Mouse (Mus musculus) MEL (cell line): ENCODE measurements around the gene Lrrc72. TPM values are rescaled to one million over a fixed set of nuclear protein-coding genes. Genes with fewer than 3 reads are reported as not detected.

ENCODE experiments used
- DNase-seq: peaks from one replicate; pipeline ENCODE4 v3.0.0; 2011; ENCODE audit warnings: low read depth, low spot score
- H3K27ac ChIP-seq: 2 replicates; pipeline ENCODE4 v1.5.1; 2012; ENCODE audit warnings: low read depth, mild to moderate bottlenecking, control low read depth, low read length, moderate library complexity; ENCODE audit not compliant: control insufficient read depth
- H3K27me3 ChIP-seq, 2 experiments: fragments of 150-350 bp in 1 of 2; sonication (generic) in 1 of 2; 2 replicates each; pipeline ENCODE4 v1.6.1; 2012; ENCODE audit warnings: low read length in 2 of 2, mild to moderate bottlenecking in 2 of 2, improper control_type of control experiment in 1 of 2, moderate library complexity in 1 of 2; ENCODE audit not compliant: insufficient read depth in 2 of 2, control insufficient read depth in 1 of 2
- H3K36me3 ChIP-seq, 2 experiments: 2 replicates each; pipeline ENCODE4 v1.6.1; 2012 to 2014; ENCODE audit warnings: low read length in 2 of 2, improper control_type of control experiment in 1 of 2, inconsistent platforms in 1 of 2, mild to moderate bottlenecking in 1 of 2; ENCODE audit not compliant: insufficient read depth in 2 of 2, control insufficient read depth in 1 of 2
- H3K4me1 ChIP-seq, 2 experiments: fragments of 150-350 bp in 1 of 2; sonication (generic) in 1 of 2; 2 replicates each; pipeline ENCODE4 v1.6.1; 2012; ENCODE audit warnings: low read length in 2 of 2, improper control_type of control experiment in 1 of 2, mild to moderate bottlenecking in 1 of 2; ENCODE audit not compliant: insufficient read depth in 2 of 2, control insufficient read depth in 1 of 2
- H3K4me3 ChIP-seq, 2 experiments: fragments of 150-350 bp in 1 of 2; sonication (generic) in 1 of 2; 2 replicates each; pipeline ENCODE4 v1.5.1; 2012; ENCODE audit warnings: low read depth in 2 of 2, low read length in 2 of 2, mild to moderate bottlenecking in 2 of 2, moderate library complexity in 2 of 2, control low read depth in 1 of 2, improper control_type of control experiment in 1 of 2; ENCODE audit not compliant: control insufficient read depth in 1 of 2, insufficient read depth in 1 of 2
- H3K79me2 ChIP-seq: 2 replicates; pipeline ENCODE4 v1.6.1; 2012; ENCODE audit warnings: mild to moderate bottlenecking, low read length, moderate library complexity; ENCODE audit not compliant: control insufficient read depth, poor library complexity, insufficient read depth
- H3K9ac ChIP-seq: 2 replicates; pipeline ENCODE4 v1.6.1; 2012; ENCODE audit warnings: low read depth, mild to moderate bottlenecking, control low read depth, low read length, moderate library complexity; ENCODE audit not compliant: control insufficient read depth, poor library complexity, severe bottlenecking
- H3K9me3 ChIP-seq: fragments of 150-350 bp; sonication (generic); replicated peaks from 2 replicates; pipeline ENCODE4 v1.6.1; 2012; ENCODE audit warnings: mild to moderate bottlenecking, low read length, improper control_type of control experiment, moderate library complexity; ENCODE audit not compliant: insufficient read depth
- CHD1 ChIP-seq: IDR thresholded peaks from 2 replicates; pipeline ENCODE4 v1.6.1; 2012; ENCODE audit warnings: low read depth, mild to moderate bottlenecking, inconsistent platforms, low read length, improper control_type of control experiment
- CHD2 ChIP-seq: IDR thresholded peaks from 2 replicates; pipeline ENCODE4 v1.6.1; 2011; ENCODE audit warnings: low read length, improper control_type of control experiment
- ELF1 ChIP-seq: IDR thresholded peaks from 2 replicates; pipeline ENCODE4 v1.6.1; 2014; ENCODE audit warnings: low read depth, mild to moderate bottlenecking, inconsistent platforms, low read length, improper control_type of control experiment, moderate library complexity
- GABPA ChIP-seq: IDR thresholded peaks from 2 replicates; pipeline ENCODE4 v1.6.1; 2012; ENCODE audit warnings: low read depth, mild to moderate bottlenecking, inconsistent platforms, low read length, improper control_type of control experiment, moderate library complexity
- HCFC1 ChIP-seq: IDR thresholded peaks from 2 replicates; pipeline ENCODE4 v1.6.1; 2012; ENCODE audit warnings: low read depth, mild to moderate bottlenecking, inconsistent platforms, low read length, improper control_type of control experiment, moderate library complexity
- JUND ChIP-seq: IDR thresholded peaks from 2 replicates; pipeline ENCODE4 v1.6.1; 2011; ENCODE audit warnings: low read depth, mild to moderate bottlenecking, improper control_type of control experiment, low read length
- KAT2A ChIP-seq: conservative IDR thresholded peaks from 2 replicates; pipeline ENCODE4 v1.6.1; 2012; ENCODE audit warnings: low read depth, low read length, improper control_type of control experiment, inconsistent platforms
- MAX ChIP-seq: IDR thresholded peaks from 2 replicates; pipeline ENCODE4 v1.6.1; 2011; ENCODE audit warnings: low read length, improper control_type of control experiment
- MEF2A ChIP-seq: IDR thresholded peaks from 2 replicates; pipeline ENCODE4 v1.6.1; 2014; ENCODE audit warnings: low read depth, mild to moderate bottlenecking, inconsistent platforms, low read length, improper control_type of control experiment; ENCODE audit not compliant: poor library complexity, insufficient replicate concordance, severe bottlenecking; ENCODE audit errors: extremely low read depth
- MYB ChIP-seq: IDR thresholded peaks from 2 replicates; pipeline ENCODE4 v1.6.1; 2011; ENCODE audit warnings: mild to moderate bottlenecking, low read depth, low read length, improper control_type of control experiment
- MYC ChIP-seq: IDR thresholded peaks from 2 replicates; pipeline ENCODE4 v1.6.1; 2011; ENCODE audit warnings: low read depth, mild to moderate bottlenecking, low read length, improper control_type of control experiment, moderate library complexity
- POLR2AphosphoS2 ChIP-seq: IDR thresholded peaks from 2 replicates; pipeline ENCODE4 v1.6.1; 2011; ENCODE audit warnings: low read length, improper control_type of control experiment
- POLR2AphosphoS5 ChIP-seq: IDR thresholded peaks from 2 replicates; pipeline ENCODE4 v1.6.1; 2012; ENCODE audit warnings: low read depth, borderline replicate concordance, mild to moderate bottlenecking, inconsistent platforms, low read length, moderate library complexity, mixed read lengths
- RCOR1 ChIP-seq: IDR thresholded peaks from 2 replicates; pipeline ENCODE4 v1.6.1; 2012; ENCODE audit warnings: low read depth, mild to moderate bottlenecking, inconsistent platforms, low read length, improper control_type of control experiment
- SIN3A ChIP-seq: IDR thresholded peaks from 2 replicates; pipeline ENCODE4 v1.6.1; 2012; ENCODE audit warnings: low read length, improper control_type of control experiment, inconsistent platforms
- TBP ChIP-seq: IDR thresholded peaks from 2 replicates; pipeline ENCODE4 v1.8.0; 2011; ENCODE audit warnings: low read depth, low read length, improper control_type of control experiment
- TCF12 ChIP-seq: IDR thresholded peaks from 2 replicates; pipeline ENCODE4 v1.6.1; 2014; ENCODE audit warnings: low read depth, mild to moderate bottlenecking, inconsistent platforms, low read length, improper control_type of control experiment, moderate library complexity
- UBTF ChIP-seq: IDR thresholded peaks from 2 replicates; pipeline ENCODE4 v1.6.1; 2012; ENCODE audit warnings: low read depth, mild to moderate bottlenecking, inconsistent platforms, low read length, improper control_type of control experiment, moderate library complexity, borderline replicate concordance; ENCODE audit not compliant: insufficient read depth
- USF1 ChIP-seq: IDR thresholded peaks from 2 replicates; pipeline ENCODE4 v1.6.1; 2014; ENCODE audit warnings: low read depth, mild to moderate bottlenecking, inconsistent platforms, low read length, improper control_type of control experiment, moderate library complexity
- USF2 ChIP-seq, 2 experiments: IDR thresholded peaks; 2 replicates each; pipeline ENCODE4 v1.6.1; 2011 to 2012; ENCODE audit warnings: improper control_type of control experiment in 2 of 2, low read length in 2 of 2, borderline replicate concordance in 1 of 2, inconsistent platforms in 1 of 2, low read depth in 1 of 2, mild to moderate bottlenecking in 1 of 2; ENCODE audit not compliant: insufficient read depth in 1 of 2
- ZC3H11A ChIP-seq: IDR thresholded peaks from 2 replicates; pipeline ENCODE4 v1.6.1; 2012; ENCODE audit warnings: low read depth, mild to moderate bottlenecking, inconsistent platforms, low read length, improper control_type of control experiment
- ZMIZ1 ChIP-seq: IDR thresholded peaks from 2 replicates; pipeline ENCODE4 v1.6.1; 2012; ENCODE audit warnings: low read depth, mild to moderate bottlenecking, inconsistent platforms, low read length, improper control_type of control experiment, moderate library complexity
- polyA plus RNA-seq, 2 experiments: library from polyadenylated mRNA; stranded (reverse) in 1 of 2; unstranded in 1 of 2; fragments of >175 nt in 1 of 2; fragments of >200 nt in 1 of 2; gene quantifications; 2 replicates each; pipeline versions ENCODE4 v1.2.1 to v1.2.4; 2012; ENCODE audit warnings: low replicate concordance in 2 of 2, low read depth in 1 of 2; ENCODE audit not compliant: insufficient read length in 2 of 2, insufficient read depth in 1 of 2, missing spikeins in 1 of 2
- total RNA-seq: library from RNA; depleted of rRNA; stranded (reverse); fragments of 300-350 nt; gene quantifications from 2 replicates; pipeline ENCODE4 v1.2.3, GENCODE M21; 2012

The Lrrc72 gene
- total and polyA plus RNA-seq, 3 experiments, result not detected

- no peak overlapping the region for H3K27ac ChIP-seq
- H3K9me3 ChIP-seq, result no peaks in the 10 kb centered on the region
- no peaks in the 10 kb centered on the region; a peak in 2 of 4 replicates for H3K27me3 ChIP-seq
- H3K4me1 ChIP-seq, result no peaks in the 10 kb centered on the region
- no peaks in the 10 kb centered on the region for H3K36me3 ChIP-seq
- TF ChIP-seq ELF1 (no peak), USF1 (no peak), SIN3A (no peak), CHD1 (no peak), MEF2A (no peak), CHD2 (no peak), TCF12 (no peak), POLR2AphosphoS2 (no peak), TBP (no peak), POLR2AphosphoS5 (no peak)
- no peaks in the 10 kb centered on the region for H3K79me2 ChIP-seq
- DNase-seq, result no peak
- no peak overlapping the region for H3K9ac ChIP-seq
- H3K4me3 ChIP-seq, result no peak overlapping the region
Measured at GRCm38 (mm10) chr12:36291346-36291745, 38.1 kb upstream of the Lrrc72 start.

GRCm38 (mm10) chr12:36290465-36290864, 37.3 kb upstream of the Lrrc72 start:
- Histone ChIP-seq H3K36me3 (no peaks in the 10 kb centered on the region), H3K27me3 (no peaks in the 10 kb centered on the region; a peak in 2 of 4 replicates), H3K9ac (no peak overlapping the region), H3K4me3 (no peak overlapping the region), H3K27ac (no peak overlapping the region), H3K79me2 (no peaks in the 10 kb centered on the region), H3K4me1 (no peaks in the 10 kb centered on the region), H3K9me3 (no peaks in the 10 kb centered on the region)
- DNase-seq, result no peak
- TF ChIP-seq POLR2AphosphoS5 (no peak), CHD1 (no peak), HCFC1 (no peak), MAX (no peak), CHD2 (no peak), TBP (no peak)

- Histone ChIP-seq H3K36me3 (no peaks in the 10 kb centered on the region), H3K79me2 (no peaks in the 10 kb centered on the region), H3K4me3 (no peak overlapping the region), H3K9me3 (no peaks in the 10 kb centered on the region), H3K27ac (no peak overlapping the region), H3K4me1 (no peaks in the 10 kb centered on the region), H3K9ac (no peak overlapping the region), H3K27me3 (no peaks in the 10 kb centered on the region; a peak in 2 of 4 replicates)
- no peak for DNase-seq
- TF ChIP-seq MYC (no peak), KAT2A (no peak), UBTF (no peak), GABPA (no peak), POLR2AphosphoS2 (no peak), RCOR1 (no peak), MYB (no peak), POLR2AphosphoS5 (no peak), USF2 (IDR thresholded peaks at IDR 0.05; ENCODE audit: borderline replicate concordance in 1 of 2, insufficient read depth in 1 of 2, low read depth in 1 of 2, low read length in 2 of 2) (no peak), ZMIZ1 (no peak), TBP (no peak), SIN3A (no peak), ZC3H11A (no peak), JUND (no peak), CHD2 (no peak)
Measured at GRCm38 (mm10) chr12:36289634-36290033, 36.4 kb upstream of the Lrrc72 start.
